8 mouse cellular contexts compared by ENCODE assay signal in genomic region chr19:40471526-40472245, GRCm38 (mm10). TPM values are rescaled to one million over a fixed set of nuclear protein-coding genes. Genes with fewer than 3 reads are reported as not detected.
DNase-seq lines count a peak whose midpoint lies in the region; ATAC-seq and TF ChIP-seq lines count a peak whose summit lies in the region.

No protein-coding gene starts in this region.

- no peak for TF ChIP-seq CTCF in spleen, adult 2 months (IDR thresholded peaks at IDR 0.05; ENCODE audit: extremely low read depth, insufficient read depth, insufficient read length, insufficient replicate concordance)
- TF ChIP-seq CTCF in thymus, adult 2 months (IDR thresholded peaks at IDR 0.05; ENCODE audit: borderline replicate concordance, control insufficient read depth, extremely low read depth, insufficient read depth, low read length, poor library complexity): no peak

- H3K4me3 ChIP-seq in embryonic facial prominence, embryonic 15.5 days (replicated peaks): no peak overlapping the region
- H3K4me3 ChIP-seq in embryonic facial prominence, embryonic 10.5 days: no peak overlapping the region
- no peak overlapping the region for H3K4me3 ChIP-seq in spleen, adult 2 months (ENCODE audit: extremely low read depth, insufficient read depth, insufficient read length)
- H3K4me3 ChIP-seq in thymus, adult 2 months (ENCODE audit: control insufficient read depth, insufficient read depth, low read length): no peak overlapping the region

- no peak overlapping the region for H3K9ac ChIP-seq in embryonic facial prominence, embryonic 15.5 days

- ATAC-seq in embryonic facial prominence, embryonic 15.5 days (ENCODE audit: insufficient number of reproducible peaks, low FRiP score, low TSS enrichment, low read depth): no peak
- no peak for ATAC-seq in granulocyte monocyte progenitor cell, adult 5-6 weeks (replicated peaks; ENCODE audit: poor library complexity, severe bottlenecking)

- no peak for DNase-seq in embryonic facial prominence, embryonic 10.5 days (ENCODE audit: low spot score)
- no peak for DNase-seq in spleen, adult 2 months (ENCODE audit: low read depth in 1 of 2, low spot score in 2 of 2)
- no peak for DNase-seq in spleen, postnatal 36 days (ENCODE audit: low spot score in 2 of 2)
- DNase-seq in layer of hippocampus, adult 9-10 months (ENCODE audit: low spot score): peak; percentile 72
- no peak for DNase-seq in thymus, adult 2 months
- no peak for DNase-seq in adrenal gland, postnatal 36 days

- H3K4me1 ChIP-seq in embryonic facial prominence, embryonic 15.5 days: peaks cover 14% of the 10 kb centered on the region
- H3K4me1 ChIP-seq in embryonic facial prominence, embryonic 10.5 days: 0 out of 2 replicates have a peak, but pooled peaks cover 3% of the 10 kb centered on the region
- H3K4me1 ChIP-seq in spleen, adult 2 months (ENCODE audit: control insufficient read depth, insufficient read depth, insufficient read length): no peaks in the 10 kb centered on the region
- no peaks in the 10 kb centered on the region for H3K4me1 ChIP-seq in thymus, adult 2 months (replicated peaks; ENCODE audit: control insufficient read depth, insufficient read depth, low read length)

- 61% methylated on average over 10 of the region's 10 CpGs for WGBS in embryonic facial prominence, embryonic 15.5 days
- 78% methylated on average over 10 of the region's 10 CpGs for WGBS in embryonic facial prominence, embryonic 10.5 days
- 87% methylated on average over 10 of the region's 10 CpGs for WGBS in spleen, adult 2 months
- WGBS in thymus, adult 2 months: 93% methylated on average over 10 of the region's 10 CpGs

- TF ChIP-seq POLR2A in spleen, adult 2 months (IDR thresholded peaks at IDR 0.05; ENCODE audit: low read depth, low read length): no peak
- no peak for TF ChIP-seq POLR2A in thymus, adult 2 months (IDR thresholded peaks at IDR 0.05; ENCODE audit: control insufficient read depth, extremely low read depth, insufficient read depth, low read length, poor library complexity)

- no peaks in the 10 kb centered on the region for H3K27me3 ChIP-seq in embryonic facial prominence, embryonic 15.5 days
- H3K27me3 ChIP-seq in embryonic facial prominence, embryonic 10.5 days (replicated peaks; ENCODE audit: low read depth, poor library complexity, severe bottlenecking): no peaks in the 10 kb centered on the region
- no peaks in the 10 kb centered on the region for H3K27me3 ChIP-seq in spleen, adult 2 months (ENCODE audit: control insufficient read depth, insufficient read depth, low read length)
- no peaks in the 10 kb centered on the region for H3K27me3 ChIP-seq in thymus, adult 2 months (ENCODE audit: control insufficient read depth, insufficient read depth, low read length)

- H3K27ac ChIP-seq in embryonic facial prominence, embryonic 15.5 days (replicated peaks): peak overlapping the region; percentile 65
- H3K27ac ChIP-seq in embryonic facial prominence, embryonic 10.5 days (replicated peaks): no peak overlapping the region
- H3K27ac ChIP-seq in spleen, adult 2 months (ENCODE audit: insufficient read depth, low read length): 0 out of 2 replicates have a peak overlapping the region, but pooled peaks have one; percentile 25
- no peak overlapping the region for H3K27ac ChIP-seq in thymus, adult 2 months (ENCODE audit: control insufficient read depth, insufficient read depth, low read length)

- H3K9me3 ChIP-seq in embryonic facial prominence, embryonic 15.5 days (replicated peaks): no peaks in the 10 kb centered on the region
- H3K9me3 ChIP-seq in embryonic facial prominence, embryonic 10.5 days: no peaks in the 10 kb centered on the region

- H3K4me2 ChIP-seq in embryonic facial prominence, embryonic 15.5 days (replicated peaks): no peak overlapping the region

- H3K36me3 ChIP-seq in embryonic facial prominence, embryonic 15.5 days: no peaks in the 10 kb centered on the region
- no peaks in the 10 kb centered on the region; the same call in 1 of the 2 replicates for H3K36me3 ChIP-seq in embryonic facial prominence, embryonic 10.5 days (replicated peaks)
- H3K36me3 ChIP-seq in spleen, adult 2 months (ENCODE audit: control insufficient read depth, insufficient read depth, low read length): no peaks in the 10 kb centered on the region
- no peaks in the 10 kb centered on the region for H3K36me3 ChIP-seq in thymus, adult 2 months (ENCODE audit: control insufficient read depth, insufficient read depth, low read length)

RNA-seq across cellular contexts. Expression of gene Sorbs1, which starts 41.9 kb away (rescaled TPM):
- 54.0 and 55.6 TPM in 2 replicates for polyA plus RNA-seq in embryonic facial prominence, embryonic 15.5 days (2015; fragmentation: Nextera tagmentation; extraction: Ambion mirVana)
- 40.7 and 41.1 TPM in 2 replicates for polyA plus RNA-seq in embryonic facial prominence, embryonic 10.5 days (2016; fragmentation: Nextera tagmentation; extraction: Ambion mirVana)
- 6.2 and 6.4 TPM in 2 replicates for polyA plus RNA-seq in spleen, adult 2 months (2012; rRNA removed)
- total RNA-seq in granulocyte monocyte progenitor cell, adult 5-6 weeks (2014; fragmentation: Nextera tagmentation): 3.7 and 7.9 TPM in 2 replicates
- total RNA-seq in granulocyte monocyte progenitor cell, adult 5-6 weeks (2017): 0.15 and 7.4 TPM in 2 replicates
- 9.4 and 14.0 TPM in 2 replicates for polyA plus RNA-seq in thymus, adult 2 months (2012; rRNA removed)
- total RNA-seq in adrenal gland, postnatal 36 days (2021): 100 to 1,000 TPM in 1 of 2 experiments, 10 to 100 TPM in 1; 90.0 to 111 TPM

Comparison
In these comparisons a context has a peak if more than half of its experiments do, and no peak if none do; other contexts are left out.
1. H3K27ac ChIP-seq: peak in embryonic facial prominence, embryonic 15.5 days (single experiment) and spleen, adult 2 months (single experiment); none in embryonic facial prominence, embryonic 10.5 days (single experiment) and thymus, adult 2 months (single experiment).